Mouse (Mus musculus) heart, postnatal 36 days (tissue): ENCODE results near the gene Rnf121. TPM values are rescaled to one million over a fixed set of nuclear protein-coding genes. Genes with fewer than 3 reads are reported as not detected.

Source experiments
- DNase-seq, 2 experiments: peaks; one replicate each; pipeline ENCODE4 v3.0.0; 2021 to 2022
- intact Hi-C: fragments of 180-260 bp; cut with DNase I; formaldehyde crosslinking; loops from one replicate; pipeline ENCODE4 v1.15.1; 2025
- total RNA-seq, 2 experiments: library from RNA; stranded (reverse); gene quantifications; 2 replicates each; pipeline ENCODE4 v1.2.3; 2021

Rnf121 gene
- total RNA-seq: 10 to 100 TPM; 20.3 to 26.3 TPM

- intact Hi-C loops: loop anchor here (2.0 kb wide), 1 partner anchor 130 kb away; the partner anchor contains the start of gene Numa1
- DNase-seq: peak; percentile 90 to 94
Observed at GRCm38 (mm10) chr7:102065046-102065891, at the start of gene Rnf121, which contains the start of the genes Xndc1 and Xntrpc. Rnf121 (minus strand) TSS chr7:102065469. Xndc1 (plus strand) TSS chr7:102065511. Xntrpc (plus strand) TSS chr7:102065713.

GRCm38 (mm10) chr7:102113151-102113729, 48.0 kb upstream of the Rnf121 start:
- intact Hi-C loops: no loop called here
- DNase-seq: no peak

GRCm38 (mm10) chr7:102109746-102110145, 44.5 kb upstream of the Rnf121 start:
- no peak for DNase-seq
- intact Hi-C loops: no loop called here

- no peak for DNase-seq
Observed at GRCm38 (mm10) chr7:102109171-102109570, 43.9 kb upstream of the Rnf121 start, which contains the start of gene Art5. Art5 (minus strand) TSS chr7:102109489.

GRCm38 (mm10) chr7:102108206-102108605, 42.9 kb upstream of the Rnf121 start:
- no peak for DNase-seq
- intact Hi-C loops: no loop called here

More at GRCm38 (mm10) chr7:102109171-102109570, 43.9 kb upstream of the Rnf121 start, which contains the start of gene Art5:
- intact Hi-C loops: no loop called here

GRCm38 (mm10) chr7:102106700-102107141, 41.5 kb upstream of the Rnf121 start:
- intact Hi-C loops: no loop called here
- DNase-seq: peak; percentile 25 to 32

GRCm38 (mm10) chr7:102104126-102104525, 38.9 kb upstream of the Rnf121 start:
- no peak for DNase-seq
- intact Hi-C loops: no loop called here

GRCm38 (mm10) chr7:102103555-102103954, 38.3 kb upstream of the Rnf121 start:
- intact Hi-C loops: no loop called here
- DNase-seq: no peak

GRCm38 (mm10) chr7:102102696-102103095, 37.4 kb upstream of the Rnf121 start:
- DNase-seq: no peak
- intact Hi-C loops: no loop called here

GRCm38 (mm10) chr7:102102241-102102640, 37.0 kb upstream of the Rnf121 start:
- DNase-seq: peak in 1 of 2 experiments; percentile 37
- intact Hi-C loops: no loop called here

GRCm38 (mm10) chr7:102101487-102101886, 36.2 kb upstream of the Rnf121 start, which contains the start of gene Art1:
Art1 (plus strand) TSS chr7:102101743.
- DNase-seq: peak; percentile 49
- intact Hi-C loops: no loop called here

- intact Hi-C loops: no loop called here
Observed at GRCm38 (mm10) chr7:102100868-102101267, 35.6 kb upstream of the Rnf121 start.

GRCm38 (mm10) chr7:102099760-102100661, 34.7 kb upstream of the Rnf121 start:
- DNase-seq: peak; percentile 28 to 50

More at GRCm38 (mm10) chr7:102100868-102101267, 35.6 kb upstream of the Rnf121 start:
- DNase-seq: no peak

GRCm38 (mm10) chr7:102087336-102087735, 22.1 kb upstream of the Rnf121 start:
- intact Hi-C loops: no loop called here
- no peak for DNase-seq

More at GRCm38 (mm10) chr7:102099760-102100661, 34.7 kb upstream of the Rnf121 start:
- intact Hi-C loops: no loop called here

GRCm38 (mm10) chr7:102084041-102084696, 18.9 kb upstream of the Rnf121 start:
- intact Hi-C loops: no loop called here
- no peak for DNase-seq

GRCm38 (mm10) chr7:102082816-102083215, 17.5 kb upstream of the Rnf121 start, which contains the start of gene Trpc2:
Trpc2 (plus strand) TSS chr7:102083116.
- intact Hi-C loops: no loop called here
- no peak for DNase-seq

GRCm38 (mm10) chr7:102081784-102082183, 16.5 kb upstream of the Rnf121 start:
- intact Hi-C loops: no loop called here
- DNase-seq: no peak

GRCm38 (mm10) chr7:102080311-102080710, 15.0 kb upstream of the Rnf121 start:
- intact Hi-C loops: no loop called here
- DNase-seq: no peak

GRCm38 (mm10) chr7:102078517-102078916, 13.2 kb upstream of the Rnf121 start:
- DNase-seq: peak; percentile 11 to 24
- intact Hi-C loops: loop anchor here (2.0 to 5.0 kb wide), 2 partner anchors 80 to 421 kb away; no protein-coding TSS in a partner anchor
